Mouse (Mus musculus) E14TG2a.4 (cell line): ENCODE measurements around the gene Atp2b2.

ENCODE experiments used
- CTCF ChIP-seq: conservative IDR thresholded peaks from 2 replicates; pipeline ENCODE4 v1.5.1; 2014; ENCODE audit warnings: low read length
- NANOG ChIP-seq: IDR thresholded peaks from 2 replicates; pipeline ENCODE4 v1.6.1; 2014; ENCODE audit warnings: borderline replicate concordance, low read length, mixed read lengths
- POU5F1 ChIP-seq: IDR thresholded peaks from 2 replicates; pipeline ENCODE4 v1.6.1; 2014; ENCODE audit warnings: low read length, borderline replicate concordance

- TF ChIP-seq CTCF = no peak
- no peak for TF ChIP-seq NANOG
- no peak for TF ChIP-seq POU5F1
These were observed 113.1 kb downstream of the Atp2b2 start for GRCm38 (mm10) chr6:113929191-113929875.
